Mouse (Mus musculus) yolk sac, embryonic 10.5 days (tissue): Measurements from ENCODE around the gene Helz.
"Not testable (repeated sequence)": the region's sequence is repeated elsewhere in the genome, so short reads cannot be mapped to it uniquely, and the experiment has no call there.

Experiments
- DNase-seq: peaks from one replicate; pipeline ENCODE4 v3.0.0-alpha.2; 2017; ENCODE audit warnings: low spot score

Gene Helz

DNA sequence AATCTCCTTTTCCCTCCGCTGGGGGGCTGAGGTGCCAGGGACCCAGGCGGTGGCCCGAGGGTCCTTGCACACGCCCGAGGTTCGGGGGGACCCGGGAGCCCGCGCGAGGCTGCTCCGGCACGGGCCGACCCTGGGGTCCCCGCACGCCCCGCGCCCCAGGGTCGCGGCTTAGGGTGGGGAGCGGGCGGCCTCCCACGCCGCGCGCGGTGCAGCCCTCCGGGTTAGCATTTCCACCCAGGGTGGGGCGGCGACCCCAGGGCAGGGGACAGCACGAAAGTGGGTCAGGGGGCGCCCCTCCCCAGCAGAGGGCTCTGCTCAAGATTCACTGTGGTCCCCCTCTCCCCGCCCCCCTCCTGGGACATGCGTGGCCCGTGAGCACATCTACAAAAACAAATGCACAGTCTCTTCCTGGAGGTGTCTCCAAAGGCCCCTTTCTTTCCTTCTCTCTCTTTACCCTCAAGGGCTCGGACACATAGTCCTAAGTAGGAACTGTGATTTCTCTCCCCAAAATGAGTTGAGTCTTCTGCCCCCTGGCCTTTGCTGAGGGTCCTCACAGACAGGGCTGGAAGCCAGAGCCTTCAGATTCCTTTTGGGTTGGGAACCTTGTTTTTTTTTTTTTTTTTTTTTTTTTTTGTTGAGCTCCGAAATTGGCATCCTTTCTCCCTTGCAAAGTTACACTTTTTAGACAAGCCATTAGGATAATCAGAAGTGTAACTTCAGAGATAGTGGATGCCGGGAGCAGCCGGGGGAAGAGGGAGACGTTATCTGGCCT is 660 bp downstream of the Helz start:
- DNase-seq: peak; percentile 36

DNA sequence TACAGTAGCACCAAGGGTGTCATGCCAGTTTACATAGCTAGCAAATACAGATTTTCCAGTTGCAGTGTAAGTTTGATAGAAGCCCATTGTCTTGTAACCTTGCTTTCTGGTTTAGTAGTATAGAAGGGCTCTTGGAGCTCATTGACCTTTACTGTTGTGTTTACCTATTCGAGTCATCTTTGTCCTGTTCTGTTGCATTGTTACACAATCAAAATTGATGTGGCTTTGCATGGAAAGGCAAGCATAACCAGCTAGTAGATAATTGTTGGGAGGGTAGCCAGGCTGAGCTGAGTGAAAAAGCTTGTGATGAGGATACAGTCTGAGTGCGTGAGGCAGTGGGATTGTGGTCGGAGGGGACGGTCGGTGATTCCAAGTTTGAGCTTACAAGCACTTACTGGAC is 12.1 kb downstream of the Helz start:
- no peak for DNase-seq

GRCm38 (mm10) chr11:107567431-107567830 is 19.7 kb downstream of the Helz start:
- DNase-seq: no peak

- DNase-seq: no peak
Measured at GRCm38 (mm10) chr11:107568466-107568995, 20.8 kb downstream of the Helz start.

DNA sequence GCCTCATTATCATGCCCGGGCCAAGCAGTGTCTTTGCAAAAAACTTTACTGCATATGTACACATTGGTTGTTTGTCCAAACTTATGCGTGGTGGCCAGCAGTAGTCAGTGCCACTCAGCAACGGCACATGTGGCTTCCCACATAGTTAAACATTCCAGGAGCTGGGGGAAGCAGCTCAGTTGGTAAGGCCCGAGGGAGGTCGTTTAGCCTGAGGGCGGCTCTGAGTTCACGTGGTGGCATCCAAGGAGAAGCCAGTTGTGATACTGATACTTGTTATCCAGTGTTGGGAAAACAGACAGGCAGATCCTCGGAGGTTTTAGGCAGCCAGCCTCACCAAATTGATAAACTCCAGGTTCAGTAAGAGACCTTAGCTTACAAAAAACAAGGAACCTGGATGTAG is 23.2 kb downstream of the Helz start:
- not testable (repeated sequence) for DNase-seq

DNA sequence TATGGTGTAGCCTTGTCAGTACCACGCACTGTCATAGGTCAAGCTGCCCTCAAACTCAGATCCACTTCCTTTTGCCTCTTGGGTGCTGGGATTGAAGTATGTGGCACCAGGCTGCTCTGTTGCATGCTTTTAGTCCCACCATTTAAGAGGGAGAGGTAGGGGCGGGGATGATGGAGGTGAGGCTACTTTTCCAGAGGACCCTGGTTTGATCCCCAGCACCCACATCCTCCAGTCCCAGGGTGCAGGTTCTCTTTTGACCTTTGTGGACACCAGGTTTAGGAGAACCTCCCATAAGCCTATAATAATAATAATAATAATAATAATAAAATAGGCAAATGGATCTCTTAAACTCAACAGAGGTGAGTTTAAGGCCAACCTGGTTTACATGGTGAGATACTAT is 23.6 kb downstream of the Helz start:
- DNase-seq: no peak

- DNase-seq: no peak
Measured at GRCm38 (mm10) chr11:107572551-107572950, 24.8 kb downstream of the Helz start.

DNA sequence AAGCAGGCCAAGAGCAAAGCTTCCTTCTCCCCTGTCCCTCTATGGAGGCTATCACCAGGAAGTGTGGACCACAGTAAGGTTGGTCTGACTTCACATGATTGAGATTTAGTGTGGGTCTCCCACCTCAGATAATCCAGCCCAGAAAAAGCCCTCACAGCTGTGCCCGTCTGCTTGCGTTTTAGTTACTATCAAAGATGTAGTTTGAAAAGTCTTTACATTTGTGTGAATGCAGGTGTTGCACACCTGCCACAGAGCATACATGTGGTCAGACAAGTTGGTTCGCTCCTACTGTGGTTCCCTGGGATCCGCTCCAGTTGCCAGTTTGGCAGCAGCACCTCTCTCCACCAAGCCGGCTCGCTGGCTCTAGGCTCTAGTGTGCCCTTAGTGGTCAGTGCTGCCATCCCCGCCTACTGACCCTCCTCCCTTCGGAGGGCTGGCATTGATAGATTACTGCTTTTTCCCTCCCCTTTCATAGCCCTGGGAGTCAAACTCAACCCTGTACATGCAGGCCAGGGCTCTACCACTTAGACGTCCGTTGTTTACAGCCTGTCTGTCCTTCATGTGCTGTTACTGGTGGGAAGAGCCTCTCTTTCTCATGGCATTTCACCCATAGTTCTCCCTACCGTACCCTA is 25.4 kb downstream of the Helz start:
- peak; percentile 28 for DNase-seq

DNA sequence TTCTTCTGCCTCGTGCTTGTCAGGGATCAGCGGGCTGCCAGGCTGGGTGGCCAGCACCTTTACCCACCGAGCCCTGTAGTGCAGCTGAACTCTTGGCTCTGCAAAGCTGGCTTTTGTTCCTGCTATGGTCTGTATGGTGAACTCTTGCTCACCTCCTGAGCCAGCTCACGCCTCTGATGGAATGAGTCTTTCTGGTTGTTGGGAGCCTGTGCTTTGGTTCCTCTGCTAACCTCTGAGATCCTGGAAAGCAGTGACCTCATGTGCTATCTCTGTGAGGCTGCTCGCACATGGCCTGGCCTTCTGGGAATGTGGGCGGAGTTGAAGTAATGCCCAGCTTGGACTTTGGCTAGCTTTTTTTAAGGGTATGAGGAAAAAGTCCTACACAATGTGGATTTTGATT is 26.1 kb downstream of the Helz start:
- peak; percentile 88 for DNase-seq

DNA sequence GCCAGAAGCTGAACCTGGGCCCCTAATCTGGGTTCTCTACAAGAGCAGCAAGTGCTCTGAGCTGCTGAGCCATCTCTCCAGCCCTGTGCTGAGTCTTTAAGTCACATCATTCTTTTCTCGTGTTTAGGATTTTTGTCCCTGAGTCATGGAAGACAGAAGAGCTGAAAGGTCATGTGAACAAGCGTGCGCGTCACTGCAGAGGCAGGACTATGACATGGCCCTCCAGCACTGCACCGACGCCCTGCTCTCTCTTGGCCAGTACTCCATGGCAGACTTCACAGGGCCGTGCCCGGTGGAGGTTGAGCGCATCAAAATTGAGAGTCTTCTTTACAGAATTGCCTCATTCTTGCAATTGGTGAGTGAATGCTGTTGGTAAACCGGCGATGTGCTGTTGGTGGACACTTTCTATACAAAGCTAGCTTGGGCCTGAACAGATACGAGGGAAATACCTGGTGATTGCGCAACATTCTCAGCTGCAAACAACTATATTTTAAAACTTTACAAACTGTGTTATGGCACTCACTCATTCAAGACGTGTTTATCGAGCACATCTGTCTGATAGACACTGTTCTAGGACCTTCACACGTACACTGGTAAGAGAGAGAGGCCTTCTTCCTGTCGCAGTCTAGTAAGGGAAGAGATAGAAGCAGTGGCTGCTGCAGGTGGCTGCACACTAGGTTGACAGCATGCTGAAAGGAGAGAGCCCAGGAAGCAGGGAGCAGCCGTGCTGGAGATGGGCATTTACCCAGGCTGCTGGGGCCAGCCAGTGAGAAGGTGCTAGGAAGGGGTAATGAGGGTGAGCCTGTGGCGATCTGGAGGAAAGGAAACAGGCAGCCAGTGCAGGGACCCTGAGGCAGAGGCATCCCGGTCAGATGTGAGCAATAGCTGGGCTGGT is 27.3 kb downstream of the Helz start:
- peak; percentile 50 for DNase-seq

- no peak for DNase-seq
Measured at GRCm38 (mm10) chr11:107576186-107576585, 28.5 kb downstream of the Helz start.

DNA sequence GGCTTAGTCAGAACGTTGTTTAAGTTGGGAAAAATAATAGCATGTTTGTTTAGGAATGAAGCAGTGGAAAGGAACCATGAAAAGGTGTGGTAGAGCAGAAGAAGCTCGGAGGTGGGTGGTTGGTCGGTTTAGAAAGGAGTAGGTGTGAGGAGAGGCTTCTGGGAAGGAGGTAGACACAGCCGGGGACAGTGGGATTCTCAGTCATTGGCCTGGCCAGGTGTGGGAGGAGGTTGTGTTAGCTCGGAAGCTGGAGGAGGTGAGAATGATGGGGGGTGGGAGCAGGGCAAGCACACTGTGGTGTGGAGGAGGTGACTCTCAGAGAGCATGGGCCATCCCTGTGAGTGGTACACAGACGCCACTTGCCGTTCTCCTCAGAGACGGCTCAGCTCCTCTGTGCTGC is 29.7 kb downstream of the Helz start:
- no peak for DNase-seq

DNA sequence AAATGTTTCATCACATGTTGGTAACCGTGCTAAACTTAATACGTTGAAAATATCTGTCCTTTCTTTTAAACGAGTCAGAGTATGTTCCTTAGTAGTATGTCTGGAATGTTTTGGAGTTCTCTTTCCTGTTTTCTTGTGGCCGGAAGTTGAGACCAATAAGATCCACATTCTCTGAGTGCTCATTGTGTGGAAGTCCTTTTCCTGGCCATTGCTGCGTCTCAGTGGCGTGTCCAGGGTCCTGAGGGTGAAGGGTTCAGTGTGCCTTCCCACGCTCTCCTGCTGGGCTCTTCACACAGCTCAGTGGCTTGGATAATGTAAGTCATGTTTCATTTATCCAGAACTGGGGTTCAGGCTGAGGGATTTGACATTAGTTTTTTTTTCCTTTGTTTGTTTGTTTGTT is 30.5 kb downstream of the Helz start:
- DNase-seq: no peak

DNA sequence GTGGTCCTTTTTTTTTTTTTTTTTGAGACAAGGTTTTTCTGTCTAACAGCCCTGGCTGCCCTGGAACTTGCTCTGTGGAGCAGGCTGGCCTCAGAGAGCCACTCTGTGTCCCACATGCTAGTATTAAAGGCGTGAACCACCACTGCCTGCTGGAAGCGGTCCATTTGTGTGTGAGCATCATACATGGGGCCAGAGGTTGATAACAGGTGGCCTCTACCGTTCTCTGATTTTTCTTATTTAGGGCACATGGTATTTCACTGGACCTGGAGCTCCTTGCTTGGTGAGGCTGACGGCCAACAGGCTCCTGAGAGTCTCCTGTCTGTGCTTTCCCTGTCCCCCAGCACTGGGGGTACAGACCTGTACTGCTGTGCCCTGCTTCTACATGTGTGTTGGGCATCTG is 33.1 kb downstream of the Helz start:
- DNase-seq: no peak

DNA sequence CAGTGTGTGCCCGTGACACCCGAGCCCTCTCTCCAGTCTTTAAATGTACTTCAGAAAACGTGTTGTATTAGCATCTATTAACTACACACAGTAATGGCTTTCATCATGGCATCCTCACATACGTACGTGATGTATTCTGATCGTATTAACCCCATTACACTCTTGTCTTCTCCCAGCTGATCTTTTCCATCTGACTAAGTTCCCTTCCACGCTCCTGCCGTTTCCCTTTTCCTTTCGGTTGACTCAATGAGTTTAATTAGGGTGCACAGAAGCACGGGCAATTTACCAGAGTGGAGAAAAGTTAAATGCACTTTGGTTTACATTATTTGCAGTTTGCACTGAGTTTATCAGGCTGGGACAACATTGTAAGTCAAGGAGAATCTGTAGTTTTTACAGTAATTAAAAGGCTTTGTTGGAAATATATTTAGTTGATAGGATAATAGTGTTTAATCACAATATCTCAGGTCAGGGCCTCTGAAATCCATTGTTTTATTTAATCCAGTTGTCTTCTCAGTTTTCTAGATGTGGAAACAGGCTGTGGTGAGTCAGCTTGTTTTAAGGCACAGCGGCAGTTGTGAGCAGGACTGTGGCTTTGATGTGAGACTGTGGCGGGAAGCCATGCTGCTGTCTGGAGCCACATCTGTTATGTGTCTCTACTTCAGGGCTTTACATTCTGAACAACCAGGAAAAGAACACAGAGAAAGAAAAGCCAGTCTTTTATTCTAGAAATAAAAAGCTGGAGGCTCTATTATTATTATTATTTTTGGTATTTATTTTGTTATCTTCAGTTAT is 37.1 kb downstream of the Helz start:
- DNase-seq: no peak

DNA sequence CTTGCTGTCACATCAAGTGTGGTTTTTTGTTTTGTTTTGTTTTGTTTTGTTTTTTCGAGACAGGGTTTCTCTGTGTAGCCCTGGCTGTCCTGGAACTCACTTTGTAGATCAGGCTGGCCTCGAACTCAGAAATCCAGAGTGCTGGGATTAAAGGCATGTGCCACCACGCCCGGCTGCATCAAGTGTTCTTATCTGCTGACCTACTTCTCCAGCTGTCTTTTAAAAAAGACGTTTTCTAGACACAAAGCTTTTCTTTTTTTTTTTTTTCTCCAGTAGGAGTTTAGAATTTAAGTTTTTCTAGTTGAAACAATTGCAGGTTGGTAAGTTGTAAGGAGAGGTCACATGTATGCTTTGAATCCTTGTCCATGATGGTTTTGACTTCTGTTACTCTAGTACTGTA is 38.4 kb downstream of the Helz start:
- not testable (repeated sequence) for DNase-seq

DNA sequence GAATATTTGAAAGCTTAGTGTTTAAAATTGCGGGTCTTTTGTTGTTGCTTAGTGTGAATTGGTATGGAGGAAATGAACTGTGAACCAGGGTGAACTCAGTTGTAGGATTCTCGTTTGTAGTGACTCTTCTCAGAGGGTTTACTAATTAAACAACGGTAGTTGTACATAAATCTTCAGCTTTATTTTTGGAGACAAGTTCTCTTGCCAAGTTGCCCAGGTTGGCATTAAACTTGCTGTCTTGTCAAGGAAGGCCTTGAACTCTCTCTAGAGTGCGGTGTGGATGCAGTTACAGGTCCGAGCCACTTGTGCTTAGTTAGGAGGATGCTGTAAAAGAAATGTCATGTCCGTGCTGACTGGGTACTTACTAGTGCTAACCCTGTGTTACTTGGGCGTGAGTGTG is 39.4 kb downstream of the Helz start:
- no peak for DNase-seq

DNA sequence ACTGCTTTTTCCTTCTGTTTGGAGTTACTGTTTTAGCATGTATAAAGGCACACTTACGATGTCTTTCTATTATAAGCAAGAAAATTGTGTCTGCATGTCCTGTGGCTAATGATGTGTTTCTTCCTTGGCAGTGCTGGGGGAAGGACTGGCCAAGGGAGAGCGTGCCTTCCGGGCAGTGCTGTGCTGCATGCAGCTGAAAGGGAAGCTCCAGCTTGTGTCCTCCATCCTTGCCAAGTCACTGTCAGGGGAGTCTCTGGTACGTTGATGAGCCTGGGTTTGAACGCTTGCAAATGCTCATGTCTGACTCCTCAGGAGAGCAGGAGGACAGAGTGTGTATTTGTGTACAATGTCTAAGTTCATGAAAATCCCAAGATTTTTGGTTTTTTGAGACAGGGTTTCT is 44.8 kb downstream of the Helz start:
- no peak for DNase-seq

DNA sequence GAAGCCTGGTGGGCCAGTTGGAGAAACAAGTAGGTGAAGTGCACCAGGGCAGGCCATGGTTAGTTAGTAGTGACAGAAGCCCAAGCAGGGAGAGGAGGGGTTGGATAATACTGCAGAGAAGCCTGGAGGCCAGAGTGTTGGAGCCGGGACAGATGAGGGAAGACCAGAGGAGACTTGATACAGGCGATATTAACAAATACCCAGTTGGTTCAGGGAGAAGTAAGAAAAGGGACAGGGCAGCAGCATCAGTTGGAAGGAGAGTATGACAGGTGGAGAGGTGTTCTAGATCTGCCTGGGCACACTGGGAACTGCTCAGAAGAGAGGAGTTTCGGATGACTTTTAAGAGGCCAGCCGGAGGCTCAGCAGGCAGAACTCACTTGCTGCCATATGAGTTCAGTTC is 49.7 kb downstream of the Helz start:
- DNase-seq: no peak

DNA sequence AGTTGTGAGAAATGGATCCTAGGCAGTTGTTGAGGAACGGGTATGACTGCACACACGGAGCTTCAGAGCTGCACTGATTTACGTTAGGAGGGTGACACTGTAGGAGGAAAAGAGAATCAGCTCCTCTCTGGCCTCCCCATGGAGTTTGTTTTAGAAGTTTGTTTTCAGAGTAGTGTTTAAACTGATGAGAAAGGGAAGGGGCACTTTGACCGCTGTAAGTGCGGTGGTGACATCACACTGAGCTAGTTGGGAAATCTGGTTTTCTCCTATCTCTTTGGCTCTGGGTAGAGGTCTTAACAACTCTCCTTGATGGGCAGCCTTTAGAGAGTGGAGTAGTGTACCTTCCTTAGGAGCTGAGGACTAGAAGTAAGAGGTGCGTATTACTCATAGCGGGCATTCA is 58.0 kb downstream of the Helz start:
- DNase-seq: peak; percentile 50

DNA sequence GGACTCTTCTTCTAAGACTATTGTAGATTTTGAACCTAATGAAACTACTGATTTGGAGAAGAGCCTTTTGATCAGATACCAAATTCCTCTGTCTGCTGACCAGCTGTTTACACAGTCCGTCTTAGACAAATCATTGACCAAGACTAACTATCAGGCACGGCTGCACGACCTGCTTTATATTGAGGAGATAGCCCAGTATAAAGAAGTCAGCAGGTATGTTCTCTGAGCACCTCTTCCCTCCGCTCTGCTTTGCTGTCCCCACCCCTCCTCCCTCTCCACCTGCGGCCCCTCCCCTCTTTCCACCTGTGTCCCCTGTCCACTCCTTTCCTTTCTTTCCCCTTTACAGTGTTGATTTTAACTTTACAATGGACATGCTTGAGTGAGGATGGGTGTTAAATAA is 66.2 kb downstream of the Helz start:
- peak; percentile 60 for DNase-seq

DNA sequence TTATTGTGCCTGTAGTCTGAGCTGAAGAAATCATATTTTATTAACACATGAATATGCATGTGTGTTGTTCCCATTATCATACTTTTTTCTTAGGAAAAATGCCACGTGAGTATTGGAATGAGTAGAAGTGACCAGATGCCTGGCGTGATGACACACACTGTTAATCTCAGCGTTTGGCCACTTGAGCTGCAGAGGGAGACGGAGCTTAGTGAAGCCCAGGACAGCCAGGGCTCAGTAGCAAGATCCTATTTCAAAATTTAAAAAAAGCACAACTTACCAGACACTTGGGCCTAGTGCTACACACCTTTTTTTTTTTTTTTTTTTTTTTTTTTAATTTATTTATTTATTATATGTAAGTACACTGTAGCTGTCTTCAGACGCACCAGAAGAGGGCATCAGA is 68.0 kb downstream of the Helz start:
- no peak for DNase-seq
